Mouse (Mus musculus) liver, embryonic 16.5 days (tissue): ENCODE measurements around the gene Myo3a. TPM values are rescaled to one million over a fixed set of nuclear protein-coding genes. Genes with fewer than 3 reads are reported as not detected.

Experiments used
- ATAC-seq: fragments of 200-750 bp; cut with Nextera tagmentation; 2 replicates; pipeline ENCODE4 v1.8.0; 2017; ENCODE audit warnings: low read depth, mild to moderate bottlenecking, moderate number of reproducible peaks, moderate library complexity
- H3K27ac ChIP-seq: fragments of 300-500 bp; sonication (generic); 2 replicates; pipeline ENCODE4 v1.5.1; 2014; ENCODE audit warnings: mild to moderate bottlenecking, low read length
- H3K27me3 ChIP-seq: fragments of 300-500 bp; sonication (generic); 2 replicates; pipeline ENCODE4 v1.6.1; 2014; ENCODE audit warnings: low read depth, low read length, mixed read lengths; ENCODE audit not compliant: control insufficient read depth, insufficient read depth
- H3K36me3 ChIP-seq: fragments of 300-500 bp; sonication (generic); 2 replicates; pipeline ENCODE4 v1.6.1; 2014; ENCODE audit warnings: mild to moderate bottlenecking; ENCODE audit not compliant: control insufficient read depth, insufficient read depth
- H3K4me1 ChIP-seq: fragments of 300-500 bp; sonication (generic); 2 replicates; pipeline ENCODE4 v1.6.1; 2014; ENCODE audit warnings: low read depth, low read length, mixed read lengths; ENCODE audit not compliant: control insufficient read depth
- H3K4me2 ChIP-seq: fragments of 300-500 bp; sonication (generic); 2 replicates; pipeline ENCODE4 v1.6.1; 2014; ENCODE audit warnings: low read depth, low read length, mixed read lengths
- H3K4me3 ChIP-seq: fragments of 300-500 bp; sonication (generic); 2 replicates; pipeline ENCODE4 v1.5.1; 2014; ENCODE audit warnings: low read depth, mild to moderate bottlenecking, low read length
- H3K9ac ChIP-seq: fragments of 300-500 bp; sonication (generic); 2 replicates; pipeline ENCODE4 v1.6.1; 2014; ENCODE audit warnings: low read depth, low read length
- H3K9me3 ChIP-seq: fragments of 300-500 bp; sonication (generic); replicated peaks from 2 replicates; pipeline ENCODE4 v1.6.1; 2016; ENCODE audit warnings: low read length; ENCODE audit not compliant: control insufficient read depth
- WGBS: fragments of 180-500 bp; shearing (Covaris S2); extraction: QIAGEN DNeasy Blood & Tissue Kit; methylation state at CpG from one replicate; pipeline ENCODE4 v1.1.7; 2014; ENCODE audit not compliant: insufficient replicate concordance; 5-methylcytosine and 5-hydroxymethylcytosine counted together
- polyA plus RNA-seq: library from polyadenylated mRNA; unstranded; fragments of >200 nt; fragmentation: Nextera tagmentation; extraction: Ambion mirVana; gene quantifications from 2 replicates; pipeline ENCODE4 v1.2.1, GENCODE M21; 2015

The Myo3a gene
- not detected in 2 replicates for polyA plus RNA-seq

- no peaks in the 10 kb centered on the region for H3K4me1 ChIP-seq
- H3K9me3 ChIP-seq, result no peaks in the 10 kb centered on the region
- H3K36me3 ChIP-seq, result no peaks in the 10 kb centered on the region
- H3K27me3 ChIP-seq, result no peaks in the 10 kb centered on the region
- no peak within 1 kb of the TSS for H3K27ac ChIP-seq
- WGBS, result 1% methylated on average over 21 of the region's 21 CpGs
- H3K4me3 ChIP-seq, result no peak within 1 kb of the TSS
- ATAC-seq, result 0 out of 2 replicates have a peak, but pooled peaks have one; percentile 5
- H3K4me2 ChIP-seq, result no peak within 1 kb of the TSS
- no peak within 1 kb of the TSS for H3K9ac ChIP-seq
Measured at GRCm38 (mm10) chr2:22227308-22227707, at the start of gene Myo3a. Gene Myo3a, plus strand, starts transcription at chr2:22227503.

DNA sequence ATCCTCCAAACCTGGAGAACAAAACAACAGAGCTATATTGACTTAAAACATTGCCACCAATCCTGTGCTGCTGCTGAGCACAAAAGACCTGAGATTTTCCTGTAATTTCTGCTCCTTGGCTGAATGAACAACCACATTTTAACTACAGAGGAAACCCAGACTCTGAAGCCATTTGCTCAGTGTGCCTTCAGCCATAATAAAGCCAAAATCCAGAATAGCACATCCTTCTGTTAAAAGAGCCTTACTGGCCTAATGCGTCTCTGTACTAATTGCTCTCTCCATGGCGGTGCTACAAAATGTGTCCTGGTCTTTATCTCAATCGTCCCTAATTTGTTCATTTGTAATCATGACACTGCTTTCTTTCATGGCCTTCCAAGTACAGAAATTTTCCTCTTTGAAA lies 23.2 kb downstream of the Myo3a start:
- H3K4me1 ChIP-seq, result no peaks in the 10 kb centered on the region
- H3K27ac ChIP-seq, result no peak overlapping the region
- H3K9me3 ChIP-seq, result no peaks in the 10 kb centered on the region
- H3K9ac ChIP-seq, result no peak overlapping the region
- no peaks in the 10 kb centered on the region for H3K36me3 ChIP-seq
- ATAC-seq, result no peak
- WGBS, result 69% methylated on average over 3 of the region's 3 CpGs
- H3K4me3 ChIP-seq, result no peak overlapping the region
- H3K27me3 ChIP-seq, result no peaks in the 10 kb centered on the region
- H3K4me2 ChIP-seq, result no peak overlapping the region

GRCm38 (mm10) chr2:22251045-22251444 lies 23.7 kb downstream of the Myo3a start:
- H3K9me3 ChIP-seq, result no peaks in the 10 kb centered on the region
- no peak overlapping the region for H3K4me2 ChIP-seq
- 49% methylated on average over 2 of the region's 2 CpGs for WGBS
- ATAC-seq, result no peak
- H3K4me3 ChIP-seq, result no peak overlapping the region
- no peaks in the 10 kb centered on the region for H3K36me3 ChIP-seq
- no peak overlapping the region for H3K9ac ChIP-seq
- H3K27me3 ChIP-seq, result no peaks in the 10 kb centered on the region
- no peaks in the 10 kb centered on the region for H3K4me1 ChIP-seq
- no peak overlapping the region for H3K27ac ChIP-seq

DNA sequence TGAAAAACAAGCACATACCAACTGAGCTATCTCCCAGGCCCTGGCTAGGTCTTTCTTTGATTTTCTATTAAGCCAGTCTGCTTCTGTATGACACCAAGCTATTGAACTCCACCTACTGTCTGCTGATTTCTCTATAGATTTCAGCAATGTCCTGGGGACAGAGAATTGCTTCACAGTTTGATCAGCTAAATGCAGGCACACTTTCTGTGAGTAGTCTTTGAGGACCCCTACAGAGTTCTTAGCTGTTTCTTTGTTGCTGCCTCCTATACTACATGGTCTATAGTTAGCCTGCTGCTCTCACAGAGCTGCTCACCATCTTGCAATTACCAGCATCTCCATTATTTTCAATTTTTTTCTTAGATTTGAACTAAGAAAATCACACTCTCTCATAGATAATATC lies 28.3 kb downstream of the Myo3a start:
- Histone ChIP-seq H3K9me3 (no peaks in the 10 kb centered on the region), H3K36me3 (no peaks in the 10 kb centered on the region), H3K27me3 (no peaks in the 10 kb centered on the region), H3K4me3 (no peak overlapping the region), H3K4me1 (no peaks in the 10 kb centered on the region), H3K9ac (no peak overlapping the region), H3K4me2 (no peak overlapping the region), H3K27ac (no peak overlapping the region)
- ATAC-seq, result no peak

- no peak overlapping the region for H3K4me3 ChIP-seq
- 58% methylated on average over 2 of the region's 2 CpGs for WGBS
- no peaks in the 10 kb centered on the region for H3K4me1 ChIP-seq
- no peaks in the 10 kb centered on the region for H3K36me3 ChIP-seq
- no peaks in the 10 kb centered on the region for H3K9me3 ChIP-seq
- no peak overlapping the region for H3K27ac ChIP-seq
- no peak overlapping the region for H3K9ac ChIP-seq
- ATAC-seq, result no peak
- no peaks in the 10 kb centered on the region for H3K27me3 ChIP-seq
- H3K4me2 ChIP-seq, result no peak overlapping the region
Measured at GRCm38 (mm10) chr2:22271555-22271954, 44.3 kb downstream of the Myo3a start.

DNA sequence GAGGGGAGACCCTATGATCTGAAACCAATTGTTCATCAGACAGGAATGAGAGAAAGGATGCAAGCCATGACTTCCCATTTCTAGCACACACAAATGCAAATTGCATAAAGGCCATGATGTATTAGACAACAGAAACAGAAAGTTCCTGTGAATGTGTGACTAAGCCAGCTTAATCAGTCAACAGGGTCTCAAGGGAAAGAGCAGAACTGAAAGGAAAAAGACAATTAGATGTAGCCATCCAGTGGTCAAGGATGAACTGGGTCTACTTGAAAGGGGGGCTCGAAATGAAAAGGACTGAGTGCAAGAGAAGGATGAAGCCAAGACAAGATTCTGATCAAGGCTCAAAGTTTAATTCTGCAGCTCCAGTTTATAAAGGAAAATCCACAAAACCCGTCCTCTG lies 58.1 kb downstream of the Myo3a start:
- no peak for ATAC-seq

DNA sequence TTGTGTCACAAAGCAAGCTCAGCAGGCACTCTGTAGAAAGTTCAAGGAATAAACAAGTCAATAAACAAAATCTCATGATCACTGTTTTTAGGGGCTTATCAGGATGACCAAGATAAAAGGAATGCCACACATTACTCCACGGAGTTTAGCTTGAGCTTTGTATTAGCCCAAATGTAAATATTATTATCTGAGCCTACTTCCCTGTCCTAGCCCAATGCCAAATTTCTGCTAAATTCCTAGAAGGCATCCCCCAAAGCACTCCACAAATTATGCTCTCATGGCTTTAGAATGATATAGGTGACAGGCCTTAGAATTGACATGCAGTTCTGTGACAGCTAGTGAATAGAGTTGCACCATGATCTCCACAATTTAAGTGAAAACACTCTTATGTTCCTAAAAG lies 58.5 kb downstream of the Myo3a start:
- Histone ChIP-seq H3K36me3 (no peaks in the 10 kb centered on the region), H3K27ac (no peak overlapping the region), H3K4me2 (no peak overlapping the region), H3K4me3 (no peak overlapping the region), H3K9me3 (no peaks in the 10 kb centered on the region), H3K4me1 (no peaks in the 10 kb centered on the region), H3K9ac (no peak overlapping the region), H3K27me3 (no peaks in the 10 kb centered on the region)
- WGBS, result 31% methylated on average over 1 of the region's 1 CpGs
- ATAC-seq, result no peak

More for the DNA sequence above, 58.1 kb downstream of the Myo3a start:
- no peaks in the 10 kb centered on the region for H3K4me1 ChIP-seq
- H3K36me3 ChIP-seq, result no peaks in the 10 kb centered on the region
- H3K4me2 ChIP-seq, result no peak overlapping the region
- 38% methylated on average over 2 of the region's 2 CpGs for WGBS
- H3K27ac ChIP-seq, result no peak overlapping the region
- no peak overlapping the region for H3K4me3 ChIP-seq
- H3K27me3 ChIP-seq, result no peaks in the 10 kb centered on the region
- no peak overlapping the region for H3K9ac ChIP-seq
- H3K9me3 ChIP-seq, result no peaks in the 10 kb centered on the region

DNA sequence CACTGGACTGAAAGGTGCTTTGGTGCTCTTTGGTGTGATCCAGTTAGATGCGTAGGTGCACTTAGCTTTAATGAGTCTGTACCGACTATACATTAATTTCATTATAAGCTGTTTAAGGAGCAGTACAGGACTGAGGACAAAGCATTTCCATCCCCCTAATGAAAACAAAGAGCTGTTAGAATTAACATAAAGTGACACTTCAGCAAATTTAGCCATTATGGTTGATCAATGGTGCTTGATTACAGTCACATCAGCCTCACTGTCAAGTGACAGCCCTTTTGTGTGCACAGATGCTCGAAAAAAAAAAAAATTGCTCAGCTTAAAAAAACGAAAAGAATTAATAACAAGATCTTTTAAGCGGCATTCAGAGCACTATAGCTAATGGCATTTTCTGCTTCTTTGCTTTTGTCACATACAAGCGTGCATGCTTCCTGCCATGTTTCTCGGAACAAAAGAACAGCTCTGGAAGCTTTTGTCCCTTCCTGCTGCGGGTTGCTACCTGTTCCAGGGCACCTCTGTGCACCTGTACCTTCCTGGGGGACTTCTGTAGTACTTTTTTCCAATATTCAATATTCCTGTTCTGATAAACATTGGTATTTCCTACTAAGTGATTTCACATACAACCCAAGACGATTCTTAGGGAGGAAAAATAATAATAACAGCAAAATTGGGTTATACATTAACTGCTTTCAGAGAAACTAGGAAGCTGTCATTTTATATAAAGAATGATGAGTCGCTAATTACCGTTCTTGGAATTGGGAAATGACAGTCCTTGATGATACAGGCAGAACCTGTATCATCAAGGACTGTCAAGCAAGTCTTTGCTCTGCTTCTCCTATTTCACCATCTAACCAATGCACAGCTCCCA lies 66.5 kb downstream of the Myo3a start:
- Histone ChIP-seq H3K4me3 (no peak overlapping the region), H3K27ac (no peak overlapping the region), H3K9me3 (no peaks in the 10 kb centered on the region), H3K27me3 (no peaks in the 10 kb centered on the region), H3K36me3 (no peaks in the 10 kb centered on the region), H3K9ac (no peak overlapping the region), H3K4me1 (no peaks in the 10 kb centered on the region), H3K4me2 (no peak overlapping the region)
- no peak for ATAC-seq
- 53% methylated on average over 11 of the region's 11 CpGs for WGBS

- Histone ChIP-seq H3K4me1 (no peaks in the 10 kb centered on the region), H3K36me3 (no peaks in the 10 kb centered on the region), H3K9ac (no peak overlapping the region), H3K4me3 (no peak overlapping the region), H3K27me3 (no peaks in the 10 kb centered on the region), H3K4me2 (no peak overlapping the region), H3K27ac (no peak overlapping the region), H3K9me3 (no peaks in the 10 kb centered on the region)
- WGBS, result 24% methylated on average over 2 of the region's 2 CpGs
- no peak for ATAC-seq
Measured at GRCm38 (mm10) chr2:22294447-22294738, 67.1 kb downstream of the Myo3a start.
